In genomic region chr12:113423736-113424597, GRCm38 (mm10) we compare ENCODE assay signal across 14 mouse cellular contexts.
DNase-seq lines count a peak whose midpoint lies in the region; ATAC-seq and TF ChIP-seq lines count a peak whose summit lies in the region.
"Had no signal": no experiment of that assay in that cellular context is flagged by ENCODE, and none has a peak within 500 bp of the region (broad histone marks: within the 10 kb centered on the region; RNA-seq: fewer than 3 reads in every experiment).

No protein-coding gene starts in this region.

- H3K36me3 ChIP-seq in lung, embryonic 15.5 days, result no peaks in the 10 kb centered on the region
- peaks cover 73% of the 10 kb centered on the region for H3K36me3 ChIP-seq in splenic B cell, adult 2 months (ENCODE audit: control insufficient read depth, insufficient read depth, low read length, poor library complexity, severe bottlenecking)
- H3K36me3 ChIP-seq: heart, embryonic 15.5 days had no signal

- H3K4me3 ChIP-seq in lung, embryonic 15.5 days, result no peak overlapping the region
- peak overlapping the region; percentile 28; the same call in 1 of the 2 replicates for H3K4me3 ChIP-seq in cortical plate, adult 2 months (ENCODE audit: insufficient read depth, low read length)
- H3K4me3 ChIP-seq: forebrain, embryonic 13.5 days; heart, embryonic 15.5 days; myocyte had no signal

- no peak for TF ChIP-seq CTCF in cortical plate, adult 2 months (IDR thresholded peaks at IDR 0.05; ENCODE audit: extremely low read depth, insufficient read depth, low read length)

- TF ChIP-seq POLR2A in cortical plate, adult 2 months (IDR thresholded peaks at IDR 0.05; ENCODE audit: extremely low read depth, insufficient read depth, low read length), result no peak

- H3K4me2 ChIP-seq in lung, embryonic 15.5 days, result no peak overlapping the region
- H3K4me2 ChIP-seq: forebrain, embryonic 13.5 days; heart, embryonic 15.5 days had no signal

- H3K27ac ChIP-seq in lung, embryonic 15.5 days, result no peak overlapping the region
- H3K27ac ChIP-seq in cortical plate, adult 2 months (ENCODE audit: insufficient read depth, low read length), result peak overlapping the region; percentile 93
- H3K27ac ChIP-seq: forebrain, embryonic 13.5 days; heart, embryonic 15.5 days had no signal

- DNase-seq in heart, adult 11 months, result peak; percentile 90
- DNase-seq in heart, postnatal 25 days (ENCODE audit: low spot score), result no peak
- no peak for DNase-seq in lung, postnatal 4 days
- DNase-seq in splenic B cell, adult 2 months (ENCODE audit: low read depth, low spot score), result peak; percentile 64
- DNase-seq in frontal cortex, postnatal 25 days (ENCODE audit: low spot score in 2 of 2), result no peak
- no peak for DNase-seq in testis, postnatal 14 days (ENCODE audit: low spot score)
- DNase-seq: cerebellum, postnatal 10 days; kidney, postnatal 10 days; retina, postnatal 1 day had no signal

- no peaks in the 10 kb centered on the region for H3K9me3 ChIP-seq in lung, embryonic 15.5 days
- H3K9me3 ChIP-seq: heart, embryonic 15.5 days had no signal

- WGBS in lung, embryonic 15.5 days, result 84% methylated on average over 6 of the region's 6 CpGs

- H3K4me1 ChIP-seq in lung, embryonic 15.5 days, result no peaks in the 10 kb centered on the region
- H3K4me1 ChIP-seq in cortical plate, adult 2 months (ENCODE audit: control insufficient read depth, insufficient read depth, low read length), result no peaks in the 10 kb centered on the region
- H3K4me1 ChIP-seq: forebrain, embryonic 13.5 days; heart, embryonic 15.5 days had no signal

- H3K27me3 ChIP-seq in lung, embryonic 15.5 days, result no peaks in the 10 kb centered on the region
- H3K27me3 ChIP-seq in splenic B cell, adult 2 months (ENCODE audit: control insufficient read depth, insufficient read depth, low read length, poor library complexity, severe bottlenecking), result no peaks in the 10 kb centered on the region; the same call in 1 of the 2 replicates
- H3K27me3 ChIP-seq: forebrain, embryonic 13.5 days; heart, embryonic 15.5 days had no signal

- ATAC-seq in lung, embryonic 15.5 days (ENCODE audit: borderline replicate concordance, extremely low read depth, low FRiP score, low TSS enrichment), result 0 out of 2 replicates have a peak, but pooled peaks have one; percentile 43
- ATAC-seq: forebrain, embryonic 13.5 days had no signal

- intact Hi-C loops in heart, postnatal 25 days (cut with DNase I), result no loop called here

- H3K9ac ChIP-seq in lung, embryonic 15.5 days, result no peak overlapping the region
- H3K9ac ChIP-seq: forebrain, embryonic 13.5 days; heart, embryonic 15.5 days had no signal

Comparison
In these comparisons a context has a peak if more than half of its experiments do, and no peak if none do; other contexts are left out.
1. DNase-seq: peak in heart, adult 11 months (single experiment) and splenic B cell, adult 2 months (single experiment); none in heart, postnatal 25 days (single experiment), lung, postnatal 4 days (0 of 2), frontal cortex, postnatal 25 days (0 of 2) and testis, postnatal 14 days (single experiment).